Mouse (Mus musculus): ENCODE data around the gene Fer1l4.

DNA sequence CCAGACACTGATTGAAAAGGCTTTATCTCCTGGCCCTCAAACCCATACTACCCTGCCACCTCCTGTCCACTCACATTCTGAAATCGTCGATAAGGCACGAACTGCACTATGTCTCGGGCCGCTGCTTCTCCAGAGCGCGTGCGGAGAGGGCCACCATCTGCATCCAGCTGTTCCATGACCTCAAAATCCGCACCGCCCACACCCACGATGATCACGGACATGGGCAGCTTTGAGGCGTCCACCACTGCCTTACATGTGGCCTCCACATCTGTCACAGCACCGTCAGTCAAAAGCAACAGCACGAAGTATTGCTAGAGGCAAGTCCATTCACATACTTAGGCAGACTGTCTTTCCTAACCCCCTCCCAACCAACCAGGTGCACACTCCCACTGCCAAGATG is 21.0 kb upstream of the Fer1l4 start:
- TF ChIP-seq POLR2A (IDR thresholded peaks at IDR 0.05; ENCODE audit: insufficient read depth, low read depth, low read length) (no peak), CTCF (IDR thresholded peaks at IDR 0.05; ENCODE audit: insufficient read depth, low read depth, low read length) (no peak)
